Mouse (Mus musculus) frontal cortex, adult (tissue): ENCODE results near the gene Dcun1d4.
"Not testable (repeated sequence)": the region's sequence is repeated elsewhere in the genome, so short reads cannot be mapped to it uniquely, and the experiment has no call there.

Source experiments
- ATAC-seq: cut with Nextera tagmentation; 2 replicates; pipeline ENCODE4 v1.9.2; 2017; ENCODE audit warnings: mild to moderate bottlenecking, moderate library complexity, mixed read lengths; ENCODE audit not compliant: low TSS enrichment

Gene Dcun1d4

GRCm38 (mm10) chr5:73547252-73547651, 66.5 kb downstream of the Dcun1d4 start:
- no peak for ATAC-seq

- no peak for ATAC-seq
These were observed 67.4 kb downstream of the Dcun1d4 start for GRCm38 (mm10) chr5:73548237-73548636.

- no peak for ATAC-seq
These were observed 68.0 kb downstream of the Dcun1d4 start for GRCm38 (mm10) chr5:73548838-73549237.

GRCm38 (mm10) chr5:73551836-73552235, 71.0 kb downstream of the Dcun1d4 start:
- no peak for ATAC-seq

GRCm38 (mm10) chr5:73553903-73554302, 73.1 kb downstream of the Dcun1d4 start:
- ATAC-seq, result peak; percentile 64

DNA sequence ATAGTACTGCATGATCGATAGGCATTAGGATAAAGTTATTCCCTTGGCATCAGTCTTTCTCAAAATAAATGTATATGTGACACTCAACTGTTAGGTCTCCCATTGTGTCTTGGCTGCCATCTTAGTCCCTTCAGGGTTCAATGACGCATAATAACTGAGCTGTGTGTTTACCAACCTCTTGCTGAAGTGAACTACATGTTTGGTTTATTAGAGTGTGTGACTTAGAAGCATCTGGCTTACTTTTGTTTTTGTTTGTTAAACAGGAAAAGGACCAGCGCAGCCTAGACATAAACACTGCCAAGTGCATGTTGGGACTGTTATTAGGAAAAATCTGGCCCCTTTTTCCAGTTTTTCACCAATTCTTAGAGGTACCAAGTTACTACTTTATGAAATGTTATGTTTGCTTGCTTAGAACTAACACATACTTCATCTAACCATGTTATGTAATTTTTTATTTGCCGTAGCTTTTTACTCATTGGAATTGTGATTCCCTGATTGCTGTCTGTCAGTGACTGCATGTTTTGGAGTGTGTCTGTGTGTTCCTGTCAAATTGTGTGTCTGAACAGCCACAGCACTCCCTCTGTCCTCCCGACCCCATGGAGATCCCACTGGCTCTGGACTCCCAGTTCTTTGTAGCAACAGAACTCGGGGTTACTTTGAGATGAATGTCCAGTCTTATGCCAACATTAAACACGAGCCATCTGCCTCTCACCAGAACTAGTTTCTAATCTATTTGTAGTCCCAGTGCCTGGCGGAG, 74.5 kb downstream of the Dcun1d4 start:
- ATAC-seq, result no peak

- ATAC-seq, result no peak
These were observed 76.1 kb downstream of the Dcun1d4 start for GRCm38 (mm10) chr5:73556733-73557425.

- ATAC-seq, result peak; percentile 64
These were observed 78.0 kb downstream of the Dcun1d4 start for GRCm38 (mm10) chr5:73558756-73559155.

DNA sequence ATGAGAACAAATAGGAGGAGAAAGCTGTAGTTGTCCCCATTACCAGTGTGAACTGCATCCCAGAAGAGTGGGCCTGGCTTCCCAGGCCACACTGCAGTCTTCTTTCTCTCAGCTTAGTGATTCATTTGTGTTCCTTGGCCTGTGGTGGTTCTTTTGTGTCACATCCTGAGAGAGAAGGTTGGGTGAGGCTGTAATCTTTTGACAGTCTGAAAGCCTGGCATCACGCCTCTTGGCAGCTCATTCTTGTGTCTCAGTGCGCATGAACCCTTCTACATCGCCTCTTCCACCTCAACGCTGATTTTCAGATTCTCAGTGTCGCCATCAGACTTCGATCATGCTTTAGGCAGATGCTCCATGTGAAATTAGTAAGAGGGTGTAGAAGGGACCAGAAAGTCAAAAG, 83.2 kb downstream of the Dcun1d4 start:
- peak; percentile 38; the same call in 1 of the 2 replicates for ATAC-seq

DNA sequence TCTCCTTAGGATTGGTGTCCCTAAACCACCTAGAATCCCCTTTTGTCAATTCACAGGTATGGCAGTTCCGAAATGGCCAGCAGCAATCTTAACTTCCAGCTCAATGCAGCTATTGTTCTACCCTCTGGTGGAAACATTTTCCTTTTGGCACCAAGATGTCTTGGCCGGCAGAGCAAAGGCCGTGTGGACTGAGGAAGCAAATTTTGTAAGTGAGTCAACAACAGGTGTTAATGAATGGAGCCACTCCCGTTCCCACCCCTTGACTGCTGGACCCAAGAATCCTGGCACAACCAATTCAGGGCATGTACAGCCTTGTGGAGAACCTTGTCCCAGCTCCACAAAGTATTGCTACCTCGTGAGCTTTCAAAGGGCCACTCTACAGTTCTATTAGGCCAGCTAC, 85.3 kb downstream of the Dcun1d4 start:
- ATAC-seq, result no peak

GRCm38 (mm10) chr5:73566892-73567291, 86.1 kb downstream of the Dcun1d4 start:
- ATAC-seq, result no peak

DNA sequence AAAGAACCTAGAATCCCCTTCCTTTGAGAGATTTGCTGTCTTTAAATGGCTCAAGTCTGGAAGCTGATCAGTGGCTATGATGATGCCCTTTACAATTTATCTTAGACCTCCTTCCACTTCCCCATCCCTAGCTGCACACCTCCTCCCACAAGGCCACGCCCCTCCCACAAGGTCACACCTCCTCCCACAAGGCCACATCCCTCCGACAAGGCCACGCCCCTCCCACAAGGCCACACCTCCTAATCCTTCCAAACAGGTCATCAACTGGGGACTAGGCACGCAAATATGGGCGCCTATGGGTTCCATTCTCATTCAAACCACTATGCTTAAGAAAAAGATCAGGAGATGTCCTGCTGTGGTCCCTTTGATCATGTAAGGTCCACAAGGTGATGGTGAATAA, 88.4 kb downstream of the Dcun1d4 start:
- ATAC-seq, result no peak

- no peak for ATAC-seq
These were observed 90.8 kb downstream of the Dcun1d4 start for GRCm38 (mm10) chr5:73571395-73572156.

GRCm38 (mm10) chr5:73572846-73573245, 92.0 kb downstream of the Dcun1d4 start:
- ATAC-seq, result no peak

DNA sequence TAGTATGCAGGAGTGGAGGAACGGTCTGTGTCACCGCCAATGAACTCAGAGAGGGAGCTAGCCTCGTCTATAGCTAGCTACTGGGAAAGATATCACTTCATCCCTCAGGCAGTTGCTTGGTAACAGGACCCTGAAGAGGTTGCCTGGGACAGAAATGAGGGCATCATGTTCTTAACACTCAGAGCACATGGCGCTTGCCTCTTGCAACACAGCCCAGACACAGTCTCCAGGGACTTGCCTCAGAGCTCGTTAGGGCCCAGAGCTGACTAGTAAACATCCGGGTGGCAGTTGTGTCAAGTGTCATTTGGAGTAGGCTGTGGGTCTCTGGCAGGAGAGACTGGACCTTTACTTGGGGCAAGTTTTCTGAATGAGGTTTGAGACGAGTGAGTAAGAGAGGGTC, 93.0 kb downstream of the Dcun1d4 start:
- no peak for ATAC-seq

- ATAC-seq, result no peak
These were observed 93.8 kb downstream of the Dcun1d4 start for GRCm38 (mm10) chr5:73574616-73575015.

GRCm38 (mm10) chr5:73576708-73577107, 95.9 kb downstream of the Dcun1d4 start:
- peak; percentile 88 for ATAC-seq

GRCm38 (mm10) chr5:73578131-73578530, 97.3 kb downstream of the Dcun1d4 start:
- ATAC-seq, result peak; percentile 69

- not testable (repeated sequence) for ATAC-seq
These were observed 103.2 kb downstream of the Dcun1d4 start for GRCm38 (mm10) chr5:73584011-73584410.

- peak; percentile 82 for ATAC-seq
These were observed 104.7 kb downstream of the Dcun1d4 start for GRCm38 (mm10) chr5:73585212-73586115.

GRCm38 (mm10) chr5:73586597-73586996, 105.8 kb downstream of the Dcun1d4 start:
- ATAC-seq, result no peak
